Mouse (Mus musculus): ENCODE measurements around the gene Qrich2. TPM values are rescaled to one million over a fixed set of nuclear protein-coding genes. Genes with fewer than 3 reads are reported as not detected.
"Not testable (repeated sequence)": the region's sequence is repeated elsewhere in the genome, so short reads cannot be mapped to it uniquely, and the experiment has no call there.

The Qrich2 gene
- polyA plus RNA-seq, 1 experiment = not detected

- DNase-seq (ENCODE audit: extremely low spot score in 1 of 2, low spot score in 1 of 2) = peak; percentile 63 to 91
Measured at GRCm38 (mm10) chr11:116490232-116491107, 24.4 kb upstream of the Qrich2 start.

- DNase-seq (ENCODE audit: extremely low spot score in 1 of 2, low spot score in 1 of 2) = no peak
Measured at GRCm38 (mm10) chr11:116489771-116490231, 23.8 kb upstream of the Qrich2 start.

- no peak for DNase-seq (ENCODE audit: extremely low spot score in 1 of 2, low spot score in 1 of 2)
Measured at GRCm38 (mm10) chr11:116488693-116489375, 22.8 kb upstream of the Qrich2 start.

GRCm38 (mm10) chr11:116488207-116488606 lies 22.2 kb upstream of the Qrich2 start:
- DNase-seq (ENCODE audit: extremely low spot score in 1 of 2, low spot score in 1 of 2) = no peak

GRCm38 (mm10) chr11:116484261-116484660 lies 18.2 kb upstream of the Qrich2 start:
- DNase-seq (ENCODE audit: extremely low spot score in 1 of 2, low spot score in 1 of 2) = no peak

GRCm38 (mm10) chr11:116481776-116482175 lies 15.7 kb upstream of the Qrich2 start:
- DNase-seq (ENCODE audit: extremely low spot score in 1 of 2, low spot score in 1 of 2) = no peak

- DNase-seq (ENCODE audit: extremely low spot score in 1 of 2, low spot score in 1 of 2) = no peak
Measured at GRCm38 (mm10) chr11:116480975-116481374, 14.9 kb upstream of the Qrich2 start.

GRCm38 (mm10) chr11:116479832-116480231 lies 13.8 kb upstream of the Qrich2 start:
- no peak for DNase-seq (ENCODE audit: extremely low spot score in 1 of 2, low spot score in 1 of 2)

- DNase-seq (ENCODE audit: extremely low spot score in 1 of 2, low spot score in 1 of 2) = no peak
Measured at GRCm38 (mm10) chr11:116478978-116479377, 12.9 kb upstream of the Qrich2 start.

- no peak for DNase-seq (ENCODE audit: extremely low spot score in 1 of 2, low spot score in 1 of 2)
Measured at GRCm38 (mm10) chr11:116477160-116477759, 11.2 kb upstream of the Qrich2 start.

GRCm38 (mm10) chr11:116476696-116477095 lies 10.7 kb upstream of the Qrich2 start:
- DNase-seq (ENCODE audit: extremely low spot score in 1 of 2, low spot score in 1 of 2) = no peak

- DNase-seq (ENCODE audit: extremely low spot score in 1 of 2, low spot score in 1 of 2) = peak in 1 of 2 experiments; percentile 50
Measured at GRCm38 (mm10) chr11:116476041-116476440, 10.0 kb upstream of the Qrich2 start.

GRCm38 (mm10) chr11:116472275-116472674 lies 6.2 kb upstream of the Qrich2 start:
- no peak for DNase-seq (ENCODE audit: extremely low spot score in 1 of 2, low spot score in 1 of 2)

- DNase-seq (ENCODE audit: extremely low spot score in 1 of 2, low spot score in 1 of 2) = no peak
Measured at GRCm38 (mm10) chr11:116470896-116471295, 4.9 kb upstream of the Qrich2 start.

GRCm38 (mm10) chr11:116470249-116470648 lies 4.2 kb upstream of the Qrich2 start:
- no peak for DNase-seq (ENCODE audit: extremely low spot score in 1 of 2, low spot score in 1 of 2)

GRCm38 (mm10) chr11:116468338-116468737 lies 2.3 kb upstream of the Qrich2 start:
- not testable (repeated sequence) for DNase-seq (ENCODE audit: extremely low spot score in 1 of 2, low spot score in 1 of 2)

GRCm38 (mm10) chr11:116463833-116464232 lies 2.2 kb downstream of the Qrich2 start:
- DNase-seq (ENCODE audit: extremely low spot score in 1 of 2, low spot score in 1 of 2) = peak; percentile 61 to 90

- no peak for DNase-seq (ENCODE audit: extremely low spot score in 1 of 2, low spot score in 1 of 2)
Measured at GRCm38 (mm10) chr11:116463338-116463737, 2.7 kb downstream of the Qrich2 start.

- no peak for DNase-seq (ENCODE audit: extremely low spot score in 1 of 2, low spot score in 1 of 2)
Measured at GRCm38 (mm10) chr11:116459786-116460185, 6.3 kb downstream of the Qrich2 start.

- no peak for DNase-seq (ENCODE audit: extremely low spot score in 1 of 2, low spot score in 1 of 2)
Measured at GRCm38 (mm10) chr11:116456234-116456633, 9.8 kb downstream of the Qrich2 start.

GRCm38 (mm10) chr11:116453889-116454288 lies 12.2 kb downstream of the Qrich2 start:
- no peak for DNase-seq (ENCODE audit: extremely low spot score in 1 of 2, low spot score in 1 of 2)
